Mouse (Mus musculus): ENCODE measurements around the gene Tspan10.
"Not testable (repeated sequence)": the region's sequence is repeated elsewhere in the genome, so short reads cannot be mapped to it uniquely, and the experiment has no call there.

Gene Tspan10

GRCm38 (mm10) chr11:120442344-120442743, at the start of gene Tspan10:
Gene Tspan10, plus strand, starts transcription at chr11:120442644.
- no peaks in the 10 kb centered on the region for H3K36me3 ChIP-seq (ENCODE audit: control insufficient read depth, insufficient read depth, low read length, poor library complexity, severe bottlenecking)
- no peak for DNase-seq (ENCODE audit: low read depth, low spot score)
- H3K27me3 ChIP-seq (ENCODE audit: control insufficient read depth, insufficient read depth, low read length, poor library complexity, severe bottlenecking) = no peaks in the 10 kb centered on the region

- Histone ChIP-seq H3K27me3 (ENCODE audit: control insufficient read depth, insufficient read depth, low read length, poor library complexity, severe bottlenecking) (no peaks in the 10 kb centered on the region), H3K36me3 (ENCODE audit: control insufficient read depth, insufficient read depth, low read length, poor library complexity, severe bottlenecking) (peaks cover 4% of the 10 kb centered on the region; the same call in 1 of the 2 replicates)
- DNase-seq (ENCODE audit: low read depth, low spot score) = no peak
These were observed 46.8 kb upstream of the Tspan10 start for GRCm38 (mm10) chr11:120395661-120396060.

GRCm38 (mm10) chr11:120397602-120398001, 44.8 kb upstream of the Tspan10 start:
- Histone ChIP-seq H3K27me3 (ENCODE audit: control insufficient read depth, insufficient read depth, low read length, poor library complexity, severe bottlenecking) (no peaks in the 10 kb centered on the region), H3K36me3 (ENCODE audit: control insufficient read depth, insufficient read depth, low read length, poor library complexity, severe bottlenecking) (peaks cover 6% of the 10 kb centered on the region)
- DNase-seq (ENCODE audit: low read depth, low spot score) = no peak

DNA sequence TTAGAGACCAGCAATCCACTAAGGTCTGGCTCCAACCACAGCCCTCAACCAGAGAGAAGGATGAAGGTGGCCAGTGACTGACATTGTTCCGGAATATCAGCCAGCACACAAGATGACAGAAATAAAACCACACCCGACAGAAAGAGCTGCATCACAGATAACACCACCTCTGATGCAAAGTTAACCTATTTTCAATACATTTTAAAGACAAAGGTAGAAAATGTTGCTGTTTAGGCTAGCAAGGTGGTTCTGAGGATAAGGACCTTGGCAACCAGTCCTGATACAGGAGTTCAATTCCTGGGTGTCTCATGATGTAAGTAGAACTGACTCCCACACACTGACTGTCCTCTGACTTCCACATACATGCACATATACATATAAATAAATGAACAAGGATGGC, 43.1 kb upstream of the Tspan10 start:
- Histone ChIP-seq H3K36me3 (ENCODE audit: control insufficient read depth, insufficient read depth, low read length, poor library complexity, severe bottlenecking) (peaks cover 4% of the 10 kb centered on the region), H3K27me3 (ENCODE audit: control insufficient read depth, insufficient read depth, low read length, poor library complexity, severe bottlenecking) (no peaks in the 10 kb centered on the region)
- DNase-seq (ENCODE audit: low read depth, low spot score) = no peak

- no peak for DNase-seq (ENCODE audit: low read depth, low spot score)
- H3K27me3 ChIP-seq (ENCODE audit: control insufficient read depth, insufficient read depth, low read length, poor library complexity, severe bottlenecking) = no peaks in the 10 kb centered on the region
- peaks cover 17% of the 10 kb centered on the region for H3K36me3 ChIP-seq (ENCODE audit: control insufficient read depth, insufficient read depth, low read length, poor library complexity, severe bottlenecking)
These were observed 37.6 kb upstream of the Tspan10 start for GRCm38 (mm10) chr11:120404814-120405213.

- Histone ChIP-seq H3K36me3 (ENCODE audit: control insufficient read depth, insufficient read depth, low read length, poor library complexity, severe bottlenecking) (peaks cover 15% of the 10 kb centered on the region), H3K27me3 (ENCODE audit: control insufficient read depth, insufficient read depth, low read length, poor library complexity, severe bottlenecking) (no peaks in the 10 kb centered on the region)
- DNase-seq (ENCODE audit: low read depth, low spot score) = no peak
These were observed 36.6 kb upstream of the Tspan10 start for GRCm38 (mm10) chr11:120405867-120406266.

GRCm38 (mm10) chr11:120406445-120406844, 36.0 kb upstream of the Tspan10 start:
- DNase-seq (ENCODE audit: low read depth, low spot score) = no peak
- H3K36me3 ChIP-seq (ENCODE audit: control insufficient read depth, insufficient read depth, low read length, poor library complexity, severe bottlenecking) = peaks cover 18% of the 10 kb centered on the region

GRCm38 (mm10) chr11:120413621-120414020, 28.8 kb upstream of the Tspan10 start:
- not testable (repeated sequence) for DNase-seq (ENCODE audit: low read depth, low spot score); H3K27me3 ChIP-seq (ENCODE audit: control insufficient read depth, insufficient read depth, low read length, poor library complexity, severe bottlenecking)
- H3K36me3 ChIP-seq (ENCODE audit: control insufficient read depth, insufficient read depth, low read length, poor library complexity, severe bottlenecking) = peaks cover 19% of the 10 kb centered on the region

More at GRCm38 (mm10) chr11:120406445-120406844, 36.0 kb upstream of the Tspan10 start:
- H3K27me3 ChIP-seq (ENCODE audit: control insufficient read depth, insufficient read depth, low read length, poor library complexity, severe bottlenecking) = no peaks in the 10 kb centered on the region

DNA sequence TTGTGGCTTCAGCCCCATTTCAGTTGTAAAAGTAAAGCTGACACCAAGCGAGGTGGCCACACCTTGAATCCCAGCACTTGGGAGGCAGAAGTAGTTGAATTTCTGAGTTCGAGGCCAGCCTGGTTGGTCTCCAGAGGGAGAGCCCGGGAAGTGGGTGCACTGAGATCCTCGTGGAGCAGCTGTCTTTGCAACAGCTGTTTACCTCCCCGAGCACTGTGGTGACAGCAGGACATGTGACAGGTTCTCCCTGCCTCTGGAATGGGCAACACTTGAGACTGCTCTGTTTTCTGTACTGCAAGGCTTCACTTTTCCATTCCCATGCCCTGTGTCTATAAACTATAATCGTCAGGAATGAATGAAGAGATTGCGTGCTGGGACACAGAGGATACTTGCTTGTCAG, 24.6 kb upstream of the Tspan10 start:
- Histone ChIP-seq H3K36me3 (ENCODE audit: control insufficient read depth, insufficient read depth, low read length, poor library complexity, severe bottlenecking) (peaks cover 6% of the 10 kb centered on the region; the same call in 1 of the 2 replicates), H3K27me3 (ENCODE audit: control insufficient read depth, insufficient read depth, low read length, poor library complexity, severe bottlenecking) (no peaks in the 10 kb centered on the region)
- no peak for DNase-seq (ENCODE audit: low read depth, low spot score)

GRCm38 (mm10) chr11:120418592-120418991, 23.9 kb upstream of the Tspan10 start:
- no peak for DNase-seq (ENCODE audit: low read depth, low spot score)
- peaks cover 4% of the 10 kb centered on the region; the same call in 1 of the 2 replicates for H3K36me3 ChIP-seq (ENCODE audit: control insufficient read depth, insufficient read depth, low read length, poor library complexity, severe bottlenecking)
- H3K27me3 ChIP-seq (ENCODE audit: control insufficient read depth, insufficient read depth, low read length, poor library complexity, severe bottlenecking) = no peaks in the 10 kb centered on the region

GRCm38 (mm10) chr11:120422651-120423568, 19.5 kb upstream of the Tspan10 start:
- no peak for DNase-seq (ENCODE audit: low read depth, low spot score)
- H3K36me3 ChIP-seq (ENCODE audit: control insufficient read depth, insufficient read depth, low read length, poor library complexity, severe bottlenecking) = peaks cover 9% of the 10 kb centered on the region
- no peaks in the 10 kb centered on the region for H3K27me3 ChIP-seq (ENCODE audit: control insufficient read depth, insufficient read depth, low read length, poor library complexity, severe bottlenecking)

- DNase-seq (ENCODE audit: low read depth, low spot score) = peak; percentile 73
- no peaks in the 10 kb centered on the region for H3K27me3 ChIP-seq (ENCODE audit: control insufficient read depth, insufficient read depth, low read length, poor library complexity, severe bottlenecking)
- H3K36me3 ChIP-seq (ENCODE audit: control insufficient read depth, insufficient read depth, low read length, poor library complexity, severe bottlenecking) = peaks cover 13% of the 10 kb centered on the region
These were observed 18.7 kb upstream of the Tspan10 start for GRCm38 (mm10) chr11:120423569-120424295.

GRCm38 (mm10) chr11:120426727-120427126, 15.7 kb upstream of the Tspan10 start:
- H3K36me3 ChIP-seq (ENCODE audit: control insufficient read depth, insufficient read depth, low read length, poor library complexity, severe bottlenecking) = peaks cover 13% of the 10 kb centered on the region
- no peaks in the 10 kb centered on the region for H3K27me3 ChIP-seq (ENCODE audit: control insufficient read depth, insufficient read depth, low read length, poor library complexity, severe bottlenecking)
- no peak for DNase-seq (ENCODE audit: low read depth, low spot score)

- DNase-seq (ENCODE audit: low read depth, low spot score) = peak; percentile 89
- peaks cover 2% of the 10 kb centered on the region; the same call in 1 of the 2 replicates for H3K36me3 ChIP-seq (ENCODE audit: control insufficient read depth, insufficient read depth, low read length, poor library complexity, severe bottlenecking)
These were observed 5.1 kb upstream of the Tspan10 start, which contains the start of gene Nploc4 for GRCm38 (mm10) chr11:120437152-120437856. Gene Nploc4, minus strand, starts transcription at chr11:120437708.

More at GRCm38 (mm10) chr11:120437152-120437856, 5.1 kb upstream of the Tspan10 start, which contains the start of gene Nploc4:
- no peaks in the 10 kb centered on the region for H3K27me3 ChIP-seq (ENCODE audit: control insufficient read depth, insufficient read depth, low read length, poor library complexity, severe bottlenecking)

All from splenic B cell, adult 2 months (primary cell).